Mouse (Mus musculus): ENCODE data around the gene Fam89a. TPM values are rescaled to one million over a fixed set of nuclear protein-coding genes. Genes with fewer than 3 reads are reported as not detected.

Fam89a gene
- total RNA-seq, 2 experiments from 2014 or later: 1.5 to 1.8 TPM

GRCm38 (mm10) chr8:124691706-124692105 lies 59.9 kb downstream of the Fam89a start:
- no peak for DNase-seq (ENCODE audit: low spot score in 2 of 2)

Other genes starting within 250 kb of the Fam89a start
- gene Cog2, start 231.1 kb downstream of the Fam89a start, total RNA-seq (2021): 10 to 100 TPM; 51.6 to 53.8 TPM
- 100 to 1,000 TPM in 1 of 2 experiments, 1 to 10 TPM in 1; 8.3 to 104 TPM for gene Agt, start 182.1 kb downstream of the Fam89a start, total RNA-seq (2021)
- under 1 TPM; 0.23 to 0.59 TPM for gene Capn9, start 175.7 kb downstream of the Fam89a start, total RNA-seq (2021)
- 10 to 100 TPM; 75.8 to 77.2 TPM for gene 2310022B05Rik, start 88.5 kb downstream of the Fam89a start, total RNA-seq (2021)
- gene Ttc13, start 29.8 kb downstream of the Fam89a start, total RNA-seq (2021): 10 to 100 TPM; 50.1 to 53.1 TPM
- gene Arv1, start 29.7 kb downstream of the Fam89a start, total RNA-seq (2021): 10 to 100 TPM; 20.0 to 20.9 TPM
- gene Trim67, start 41.3 kb upstream of the Fam89a start, total RNA-seq (2021): 1 to 10 TPM; 3.9 to 4.5 TPM
- 100 to 1,000 TPM; 105 to 106 TPM for gene Gnpat, start 111.2 kb upstream of the Fam89a start, total RNA-seq (2021)
- gene 2810004N23Rik, start 111.3 kb upstream of the Fam89a start, total RNA-seq (2021): 10 to 100 TPM; 37.8 to 38.9 TPM
- 10 to 100 TPM; 17.1 to 19.8 TPM for gene Exoc8, start 145.9 kb upstream of the Fam89a start, total RNA-seq (2021)
- 10 to 100 TPM; 26.1 to 28.0 TPM for gene Sprtn, start 146.1 kb upstream of the Fam89a start, total RNA-seq (2021)
- gene Egln1, start 197.5 kb upstream of the Fam89a start, total RNA-seq (2021): 10 to 100 TPM; 45.2 to 47.4 TPM